Mouse (Mus musculus): ENCODE data around the gene Ccdc88c.

GRCm38 (mm10) chr12:100875960-100876359, 152.9 kb downstream of the Ccdc88c start:
- no peak for TF ChIP-seq POLR2A (IDR thresholded peaks at IDR 0.05; ENCODE audit: insufficient read depth, low read depth, low read length)
- TF ChIP-seq CTCF (IDR thresholded peaks at IDR 0.05), result no peak
- TF ChIP-seq EP300 (IDR thresholded peaks at IDR 0.05; ENCODE audit: insufficient read depth, low read depth, low read length), result no peak

Measured in heart, adult 2 months (tissue).